Mouse (Mus musculus) brain, embryonic 14.5 days (tissue): Measurements from ENCODE around the gene Prpf31.

Source experiments
- CTCF ChIP-seq: fragments of 200-500 bp; IDR thresholded peaks from 2 replicates; pipeline ENCODE4 v1.5.1; 2012; ENCODE audit warnings: inconsistent platforms, mild to moderate bottlenecking, moderate library complexity, borderline replicate concordance; ENCODE audit not compliant: insufficient read depth, insufficient read length; ENCODE audit errors: extremely low read depth
- POLR2A ChIP-seq: fragments of 200-500 bp; IDR thresholded peaks from 2 replicates; pipeline ENCODE4 v1.6.1; 2012; ENCODE audit warnings: mild to moderate bottlenecking, inconsistent platforms, borderline replicate concordance; ENCODE audit not compliant: poor library complexity, insufficient read depth, insufficient read length, severe bottlenecking; ENCODE audit errors: extremely low read depth

- TF ChIP-seq CTCF (no peak), POLR2A (no peak)
These were observed 28.8 kb downstream of the Prpf31 start for GRCm38 (mm10) chr7:3658578-3658977.
